Comparison of ENCODE assay signal across 8 mouse cellular contexts in the genomic region with DNA sequence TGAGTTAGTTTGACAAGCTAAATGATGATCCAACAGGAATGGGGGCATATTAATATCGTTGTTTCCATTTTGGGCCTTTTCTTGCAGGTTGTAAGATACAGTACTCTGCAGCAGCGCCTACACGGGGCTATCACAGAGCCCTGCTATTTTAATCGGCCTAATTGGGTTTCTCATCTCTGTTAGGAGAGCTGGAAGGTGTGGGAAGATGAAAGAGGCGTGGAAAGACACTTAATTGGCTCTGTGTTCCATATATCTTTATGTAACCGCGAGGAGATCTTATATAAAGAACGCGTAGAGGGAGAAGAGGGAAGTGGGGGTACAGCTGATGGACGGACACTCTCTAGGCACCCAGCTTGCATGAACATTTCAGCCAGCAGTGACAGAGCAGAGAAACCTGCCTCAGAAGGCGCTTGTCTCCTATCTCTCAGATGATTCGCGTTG.
DNase-seq lines count a peak whose midpoint lies in the region; ATAC-seq lines count a peak whose summit lies in the region.

No protein-coding gene starts in this region.

- H3K9me3 ChIP-seq in hindbrain, embryonic 10.5 days: no peaks in the 10 kb centered on the region
- no peaks in the 10 kb centered on the region for H3K9me3 ChIP-seq in hindbrain, embryonic 11.5 days (ENCODE audit: control insufficient read depth, low read length)
- H3K9me3 ChIP-seq in forebrain, embryonic 11.5 days (ENCODE audit: control insufficient read depth, low read length): no peaks in the 10 kb centered on the region
- H3K9me3 ChIP-seq in hindbrain, embryonic 16.5 days (ENCODE audit: control insufficient read depth, low read length): no peaks in the 10 kb centered on the region
- H3K9me3 ChIP-seq in neural tube, embryonic 14.5 days (ENCODE audit: control insufficient read depth, low read length): no peaks in the 10 kb centered on the region

- WGBS in hindbrain, embryonic 10.5 days: 60% methylated on average over 13 of the region's 13 CpGs
- WGBS in hindbrain, embryonic 11.5 days: 61% methylated on average over 13 of the region's 13 CpGs
- WGBS in forebrain, embryonic 11.5 days: 53% methylated on average over 13 of the region's 13 CpGs
- WGBS in hindbrain, embryonic 16.5 days: 58% methylated on average over 13 of the region's 13 CpGs
- WGBS in neural tube, embryonic 14.5 days: 58% methylated on average over 13 of the region's 13 CpGs

- no peak overlapping the region; the same call in 1 of the 2 replicates for H3K4me2 ChIP-seq in hindbrain, embryonic 11.5 days (replicated peaks; ENCODE audit: low read depth, low read length)
- peak overlapping the region; percentile 27; the same call in 1 of the 2 replicates for H3K4me2 ChIP-seq in forebrain, embryonic 11.5 days (ENCODE audit: low read depth, low read length, severe bottlenecking)
- H3K4me2 ChIP-seq in hindbrain, embryonic 16.5 days (ENCODE audit: low read length): peak overlapping the region; percentile 36
- peak overlapping the region; percentile 6; the same call in 1 of the 2 replicates for H3K4me2 ChIP-seq in neural tube, embryonic 14.5 days (ENCODE audit: low read depth, low read length)

- no peaks in the 10 kb centered on the region for H3K36me3 ChIP-seq in hindbrain, embryonic 10.5 days
- no peaks in the 10 kb centered on the region for H3K36me3 ChIP-seq in hindbrain, embryonic 11.5 days (ENCODE audit: control insufficient read depth, insufficient read depth, low read length)
- H3K36me3 ChIP-seq in forebrain, embryonic 11.5 days (ENCODE audit: control insufficient read depth, insufficient read depth, low read length): no peaks in the 10 kb centered on the region
- no peaks in the 10 kb centered on the region for H3K36me3 ChIP-seq in hindbrain, embryonic 16.5 days (ENCODE audit: control insufficient read depth, insufficient read depth, low read length)
- no peaks in the 10 kb centered on the region for H3K36me3 ChIP-seq in neural tube, embryonic 14.5 days (ENCODE audit: control insufficient read depth, insufficient read depth, low read length)

- H3K27me3 ChIP-seq in hindbrain, embryonic 10.5 days (ENCODE audit: insufficient read depth, poor library complexity, severe bottlenecking): 0 out of 2 replicates have a peak, but pooled peaks cover 4% of the 10 kb centered on the region
- H3K27me3 ChIP-seq in hindbrain, embryonic 11.5 days (ENCODE audit: control insufficient read depth, insufficient read depth, low read length): no peaks in the 10 kb centered on the region
- no peaks in the 10 kb centered on the region for H3K27me3 ChIP-seq in forebrain, embryonic 11.5 days (ENCODE audit: control insufficient read depth, insufficient read depth, low read length)
- H3K27me3 ChIP-seq in hindbrain, embryonic 16.5 days (replicated peaks; ENCODE audit: control insufficient read depth, insufficient read depth, low read length): no peaks in the 10 kb centered on the region
- no peaks in the 10 kb centered on the region for H3K27me3 ChIP-seq in neural tube, embryonic 14.5 days (ENCODE audit: control insufficient read depth, insufficient read depth, low read length)

- no peak for DNase-seq in hindbrain, embryonic 10.5 days (ENCODE audit: low spot score)
- DNase-seq in hindbrain, embryonic 11.5 days (ENCODE audit: low spot score): no peak
- DNase-seq in forebrain, embryonic 11.5 days (ENCODE audit: low spot score): no peak
- no peak for DNase-seq in T-cell, adult 2 months (ENCODE audit: low spot score)
- no peak for DNase-seq in cerebellum, adult 8-10 months
- DNase-seq in urinary bladder, postnatal 36 days (ENCODE audit: low spot score in 2 of 2): no peak

- no peaks in the 10 kb centered on the region; the same call in 1 of the 2 replicates for H3K4me1 ChIP-seq in hindbrain, embryonic 10.5 days (replicated peaks)
- no peaks in the 10 kb centered on the region for H3K4me1 ChIP-seq in hindbrain, embryonic 11.5 days (replicated peaks; ENCODE audit: control insufficient read depth, insufficient read depth, low read length)
- no peaks in the 10 kb centered on the region for H3K4me1 ChIP-seq in forebrain, embryonic 11.5 days (replicated peaks; ENCODE audit: control insufficient read depth, insufficient read depth, low read length)
- H3K4me1 ChIP-seq in hindbrain, embryonic 16.5 days (ENCODE audit: control insufficient read depth, insufficient read depth, low read depth, low read length): no peaks in the 10 kb centered on the region
- no peaks in the 10 kb centered on the region for H3K4me1 ChIP-seq in neural tube, embryonic 14.5 days (ENCODE audit: control insufficient read depth, insufficient read depth, low read length)

- no peak overlapping the region for H3K27ac ChIP-seq in hindbrain, embryonic 10.5 days
- no peak overlapping the region for H3K27ac ChIP-seq in hindbrain, embryonic 11.5 days (ENCODE audit: low read depth, low read length)
- no peak overlapping the region for H3K27ac ChIP-seq in forebrain, embryonic 11.5 days (ENCODE audit: low read depth, low read length)
- H3K27ac ChIP-seq in hindbrain, embryonic 16.5 days (ENCODE audit: low read depth, low read length): no peak overlapping the region
- H3K27ac ChIP-seq in neural tube, embryonic 14.5 days (ENCODE audit: low read depth, low read length): no peak overlapping the region

- H3K4me3 ChIP-seq in hindbrain, embryonic 10.5 days: 0 out of 2 replicates have a peak overlapping the region, but pooled peaks have one; percentile 1
- H3K4me3 ChIP-seq in hindbrain, embryonic 11.5 days (ENCODE audit: low read depth, low read length): no peak overlapping the region
- H3K4me3 ChIP-seq in forebrain, embryonic 11.5 days (ENCODE audit: low read depth, low read length): no peak overlapping the region
- no peak overlapping the region for H3K4me3 ChIP-seq in hindbrain, embryonic 16.5 days (ENCODE audit: low read length)
- no peak overlapping the region for H3K4me3 ChIP-seq in neural tube, embryonic 14.5 days (ENCODE audit: low read depth, low read length)

- ATAC-seq in hindbrain, embryonic 11.5 days (ENCODE audit: low FRiP score): no peak
- ATAC-seq in forebrain, embryonic 11.5 days (replicated peaks; ENCODE audit: low FRiP score): no peak
- 0 out of 2 replicates have a peak, but pooled peaks have one; percentile 35 for ATAC-seq in hindbrain, embryonic 16.5 days
- ATAC-seq in neural tube, embryonic 14.5 days (ENCODE audit: low read depth): 0 out of 2 replicates have a peak, but pooled peaks have one; percentile 6

- no peak overlapping the region for H3K9ac ChIP-seq in hindbrain, embryonic 11.5 days (ENCODE audit: low read depth, low read length)
- H3K9ac ChIP-seq in forebrain, embryonic 11.5 days (ENCODE audit: low read length): no peak overlapping the region; the same call in 1 of the 2 replicates
- H3K9ac ChIP-seq in hindbrain, embryonic 16.5 days (ENCODE audit: low read depth, low read length): no peak overlapping the region
- no peak overlapping the region for H3K9ac ChIP-seq in neural tube, embryonic 14.5 days (replicated peaks; ENCODE audit: low read depth, low read length)

Comparison
In these comparisons a context has a peak if more than half of its experiments do, and no peak if none do; other contexts are left out.
1. ATAC-seq: peak in hindbrain, embryonic 16.5 days (single experiment) and neural tube, embryonic 14.5 days (single experiment); none in hindbrain, embryonic 11.5 days (single experiment) and forebrain, embryonic 11.5 days (single experiment).